In genomic region chr8:122286899-122287298, GRCm38 (mm10) we compare ENCODE assay signal across 12 mouse cellular contexts. TPM values are rescaled to one million over a fixed set of nuclear protein-coding genes. Genes with fewer than 3 reads are reported as not detected.
DNase-seq lines count a peak whose midpoint lies in the region; ATAC-seq and TF ChIP-seq lines count a peak whose summit lies in the region.
"Had no signal": no experiment of that assay in that cellular context is flagged by ENCODE, and none has a peak within 500 bp of the region (broad histone marks: within the 10 kb centered on the region; RNA-seq: fewer than 3 reads in every experiment).

No protein-coding gene starts in this region.

- no peak for TF ChIP-seq CTCF in intestine, postnatal 0 days (IDR thresholded peaks at IDR 0.05; ENCODE audit: low read depth)

- 0 out of 2 replicates have a peak overlapping the region, but pooled peaks have one; percentile 6 for H3K4me2 ChIP-seq in intestine, postnatal 0 days (replicated peaks; ENCODE audit: low read depth)
- H3K4me2 ChIP-seq in midbrain, embryonic 16.5 days (ENCODE audit: low read length): no peak overlapping the region
- H3K4me2 ChIP-seq: hindbrain, embryonic 14.5 days had no signal

- no peaks in the 10 kb centered on the region for H3K9me3 ChIP-seq in megakaryocyte, embryonic 14.5 days
- no peaks in the 10 kb centered on the region for H3K9me3 ChIP-seq in intestine, postnatal 0 days (ENCODE audit: control insufficient read depth)
- no peaks in the 10 kb centered on the region for H3K9me3 ChIP-seq in midbrain, embryonic 16.5 days (replicated peaks; ENCODE audit: control insufficient read depth, low read length, poor library complexity, severe bottlenecking)

- DNase-seq in adrenal gland, postnatal 14 days: peak; percentile 40
- no peak for DNase-seq in adrenal gland, postnatal 4 days (ENCODE audit: low spot score in 2 of 2)
- DNase-seq in spleen, postnatal 14 days (ENCODE audit: low spot score in 2 of 2): peak; percentile 61 to 64
- DNase-seq in left cerebral cortex, postnatal 36 days (ENCODE audit: low spot score in 2 of 2): no peak
- DNase-seq: adrenal gland, postnatal 10 days; cerebellum, postnatal 25 days had no signal

- 46% methylated on average over 10 of the region's 10 CpGs for WGBS in intestine, postnatal 0 days
- 84% methylated on average over 10 of the region's 10 CpGs for WGBS in midbrain, embryonic 16.5 days

- no peak overlapping the region for H3K27ac ChIP-seq in intestine, postnatal 0 days (ENCODE audit: low read depth, low read length)
- H3K27ac ChIP-seq in midbrain, embryonic 16.5 days (ENCODE audit: low read length): no peak overlapping the region
- H3K27ac ChIP-seq: hindbrain, embryonic 14.5 days; kidney, postnatal 0 days had no signal

- intact Hi-C loops in left cerebral cortex, postnatal 36 days (cut with DNase I): no loop called here

- H3K27me3 ChIP-seq in megakaryocyte, embryonic 14.5 days (replicated peaks): no peaks in the 10 kb centered on the region
- no peaks in the 10 kb centered on the region for H3K27me3 ChIP-seq in intestine, postnatal 0 days (replicated peaks; ENCODE audit: control insufficient read depth, insufficient read depth, low read length)
- no peaks in the 10 kb centered on the region; the same call in 1 of the 2 replicates for H3K27me3 ChIP-seq in midbrain, embryonic 16.5 days (ENCODE audit: control insufficient read depth, insufficient read depth, low read depth, low read length)

- peaks cover 89% of the 10 kb centered on the region for H3K36me3 ChIP-seq in megakaryocyte, embryonic 14.5 days (replicated peaks; ENCODE audit: low read length)
- H3K36me3 ChIP-seq in intestine, postnatal 0 days (ENCODE audit: control insufficient read depth, insufficient read depth): no peaks in the 10 kb centered on the region; the same call in 1 of the 2 replicates
- H3K36me3 ChIP-seq in midbrain, embryonic 16.5 days (ENCODE audit: control insufficient read depth, insufficient read depth, low read length): no peaks in the 10 kb centered on the region

- H3K4me3 ChIP-seq in megakaryocyte, embryonic 14.5 days (replicated peaks): peak overlapping the region; percentile 98
- no peak overlapping the region for H3K4me3 ChIP-seq in intestine, postnatal 0 days (ENCODE audit: low read depth, low read length)
- no peak overlapping the region for H3K4me3 ChIP-seq in midbrain, embryonic 16.5 days (ENCODE audit: low read depth, low read length)

- H3K4me1 ChIP-seq in megakaryocyte, embryonic 14.5 days: peaks cover 83% of the 10 kb centered on the region
- H3K4me1 ChIP-seq in intestine, postnatal 0 days (replicated peaks; ENCODE audit: control insufficient read depth, insufficient read depth, low read length): 0 out of 2 replicates have a peak, but pooled peaks cover 22% of the 10 kb centered on the region
- peaks cover 28% of the 10 kb centered on the region; the same call in 1 of the 2 replicates for H3K4me1 ChIP-seq in midbrain, embryonic 16.5 days (ENCODE audit: control insufficient read depth, insufficient read depth, low read length)

- no peak for ATAC-seq in megakaryocyte, adult 5-6 weeks (ENCODE audit: poor library complexity, severe bottlenecking)
- ATAC-seq in intestine, postnatal 0 days: no peak
- no peak for ATAC-seq in midbrain, embryonic 16.5 days

- H3K9ac ChIP-seq in intestine, postnatal 0 days (ENCODE audit: low read depth, low read length): no peak overlapping the region
- H3K9ac ChIP-seq in midbrain, embryonic 16.5 days (ENCODE audit: low read depth, low read length): no peak overlapping the region
- H3K9ac ChIP-seq: hindbrain, embryonic 14.5 days had no signal

RNA-seq across cellular contexts. Expression of gene Zfpm1, which starts 5.0 kb away (rescaled TPM):
- total RNA-seq in adrenal gland, postnatal 14 days (2021): 23.6 and 24.6 TPM in 2 replicates
- 10 to 100 TPM; 32.9 to 42.5 TPM for total RNA-seq in adrenal gland, postnatal 4 days (2021)
- polyA plus RNA-seq in megakaryocyte, embryonic 14.5 days (2012; ENCODE audit: insufficient read depth, low replicate concordance): 1,238 and 3,030 TPM in 2 replicates
- 4.3 and 4.5 TPM in 2 replicates for total RNA-seq in megakaryocyte, adult 5-6 weeks (2015)
- total RNA-seq in megakaryocyte, adult 5-6 weeks (2017): 4.8 and 5.6 TPM in 2 replicates
- polyA plus RNA-seq in intestine, postnatal 0 days (2015; fragmentation: Nextera tagmentation; extraction: Ambion mirVana): 7.7 and 9.8 TPM in 2 replicates
- polyA plus RNA-seq in midbrain, embryonic 16.5 days (2015; fragmentation: Nextera tagmentation; extraction: Ambion mirVana): 0.77 and 1.2 TPM in 2 replicates
- total RNA-seq in left cerebral cortex, postnatal 36 days (2021): 10 to 100 TPM; 33.9 to 35.3 TPM

Comparison
In these comparisons a context has a peak if more than half of its experiments do, and no peak if none do; other contexts are left out.
1. DNase-seq: peak in adrenal gland, postnatal 14 days (single experiment) and spleen, postnatal 14 days (2 of 2); none in adrenal gland, postnatal 4 days (0 of 2) and left cerebral cortex, postnatal 36 days (0 of 2).